Mouse (Mus musculus) layer of hippocampus, adult 18-20 months (tissue): Measurements from ENCODE around the gene Calhm5. TPM values are rescaled to one million over a fixed set of nuclear protein-coding genes. Genes with fewer than 3 reads are reported as not detected.

Experiments
- DNase-seq, 2 experiments: peaks; one replicate each; pipeline ENCODE4 v3.0.0; 2022; ENCODE audit warnings: low spot score in 2 of 2
- total RNA-seq, 2 experiments: library from RNA; stranded (reverse); gene quantifications; 2 replicates each; pipeline ENCODE4 v1.2.3; 2021

Gene Calhm5
- total RNA-seq, 2 experiments from 2014 or later: 4.0 to 4.1 TPM

DNA sequence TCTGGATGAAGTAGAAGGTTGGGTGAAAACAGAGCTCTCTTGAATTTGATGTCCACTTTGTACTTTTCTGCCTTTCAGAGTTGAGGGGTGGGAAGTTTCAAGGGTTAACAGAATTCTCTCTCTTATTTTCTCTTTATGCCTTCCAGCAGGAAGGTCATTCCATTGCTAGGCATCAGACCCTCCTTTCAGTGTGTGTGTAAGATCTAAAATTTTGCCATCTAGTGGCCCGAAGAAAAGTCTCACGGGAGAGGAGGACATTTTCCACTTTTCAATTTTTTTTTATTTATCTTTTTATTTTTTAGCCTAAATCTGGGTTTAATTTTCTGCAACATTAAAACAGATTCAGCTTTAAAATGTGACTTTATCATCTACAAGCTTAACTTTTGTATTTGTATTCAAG lies 24.7 kb downstream of the Calhm5 start:
- no peak for DNase-seq

DNA sequence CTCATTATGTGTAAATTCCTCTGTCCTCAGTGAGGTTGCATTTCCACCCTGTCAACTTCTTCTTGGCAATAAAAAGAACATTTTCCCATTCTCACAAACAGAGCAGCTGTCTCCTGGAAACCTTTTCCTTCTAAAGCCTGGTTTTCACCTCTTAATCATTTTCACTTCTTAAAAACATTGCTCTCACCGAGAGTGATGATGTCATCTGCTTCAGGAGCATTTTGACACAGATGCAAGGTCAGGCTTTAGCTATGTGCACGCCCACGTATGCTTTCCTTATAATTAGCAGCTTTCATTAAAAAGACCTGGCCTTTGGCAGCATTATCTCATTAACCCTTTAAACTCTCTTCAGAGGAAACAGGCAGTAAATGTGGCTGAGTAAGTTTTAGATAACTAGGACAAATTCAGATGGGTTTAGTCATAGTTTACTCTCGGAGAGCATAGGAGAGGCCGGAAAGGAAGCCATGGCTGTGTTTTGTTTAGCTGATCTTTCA lies 25.3 kb downstream of the Calhm5 start:
- DNase-seq: no peak

DNA sequence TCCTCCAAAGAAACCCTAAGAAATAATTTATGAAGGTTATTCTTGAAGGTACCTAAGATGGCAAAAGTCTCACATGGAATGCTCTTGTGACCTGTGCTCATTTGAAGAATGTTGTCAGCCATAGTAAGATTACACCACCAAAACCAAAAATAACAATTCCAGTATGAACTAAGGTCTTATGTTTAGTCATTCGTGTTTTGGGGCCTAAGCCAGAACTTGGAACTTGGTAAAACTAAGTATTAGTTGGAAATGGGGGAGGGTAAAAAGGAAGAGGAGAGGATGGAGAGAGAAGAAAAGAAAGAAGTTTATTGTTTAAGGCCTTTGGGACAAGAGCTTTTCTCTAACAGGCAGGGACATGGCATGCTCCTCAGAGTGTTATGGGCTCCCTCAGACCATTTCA lies 26.7 kb downstream of the Calhm5 start:
- DNase-seq: no peak

DNA sequence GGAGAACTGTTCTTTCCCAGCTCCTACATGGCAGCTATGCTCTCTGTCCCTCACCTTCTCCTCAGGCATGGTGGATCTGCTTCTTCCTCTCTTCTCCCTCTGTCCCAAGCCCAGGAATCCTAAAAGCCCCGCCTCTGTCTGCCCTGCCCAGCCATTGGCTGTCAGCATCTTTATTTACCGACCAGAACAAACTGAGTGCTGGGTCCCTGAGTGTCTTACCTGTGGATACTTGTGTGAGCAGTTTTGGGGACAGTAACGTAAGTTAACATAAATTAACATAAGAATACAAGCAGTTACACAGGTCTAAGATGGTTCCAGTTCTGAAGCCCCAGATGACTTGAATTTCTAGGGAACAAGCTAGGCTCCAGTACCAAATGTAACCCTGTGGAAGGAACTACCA lies 29.7 kb downstream of the Calhm5 start:
- DNase-seq: no peak

DNA sequence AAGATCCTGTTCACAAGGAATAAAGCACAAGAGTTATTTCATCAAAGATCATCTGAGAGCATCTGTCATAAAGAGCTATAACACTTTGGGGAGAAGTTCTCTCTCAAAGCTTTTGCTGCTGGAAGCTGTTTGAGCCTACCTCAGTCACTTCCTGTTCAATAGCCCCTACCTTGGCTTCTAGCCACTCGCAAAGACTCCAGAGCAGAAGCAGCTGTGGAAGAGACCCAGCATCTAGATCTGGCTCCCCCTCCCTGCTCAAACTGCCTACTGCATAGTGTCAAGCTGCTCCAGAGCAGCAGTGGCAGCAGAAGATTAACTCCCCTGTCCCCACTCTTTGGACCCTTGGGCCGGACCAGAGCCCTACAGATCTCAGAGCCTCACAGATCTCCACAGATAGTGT lies 42.3 kb downstream of the Calhm5 start:
- no peak for DNase-seq

DNA sequence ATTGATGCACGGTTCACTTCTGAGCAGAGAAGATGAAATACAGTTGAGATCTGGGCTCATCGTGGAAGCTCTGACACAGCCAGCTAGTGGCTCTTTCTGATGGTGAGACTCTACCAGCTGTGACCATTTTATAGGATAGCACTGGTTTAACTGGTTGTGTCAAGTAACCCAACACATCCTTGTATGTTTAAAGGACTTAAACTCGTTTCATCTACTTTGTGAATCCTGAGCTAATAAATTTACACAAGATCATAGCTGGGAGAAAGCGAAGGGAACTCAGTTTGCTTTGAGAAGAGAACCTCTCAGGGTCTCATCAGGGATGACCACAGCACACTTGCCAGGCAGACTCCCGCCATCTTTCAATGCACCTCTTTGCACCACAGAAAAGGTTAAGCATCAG lies 52.1 kb downstream of the Calhm5 start, which contains the start of gene Calhm4:
Gene Calhm4, minus strand, starts transcription at position 101 of the 400 bp plus-strand sequence.
- DNase-seq: no peak

Other genes starting within 250 kb of the Calhm5 start
- not detected for gene Sult3a1, start 238.8 kb downstream of the Calhm5 start, total RNA-seq
- 1 to 10 TPM; 5.1 to 5.5 TPM for gene Rsph4a, start 191.4 kb downstream of the Calhm5 start, total RNA-seq
- gene Zup1, start 145.2 kb downstream of the Calhm5 start, total RNA-seq: 10 to 100 TPM; 13.7 to 15.3 TPM
- 100 to 1,000 TPM; 101 to 103 TPM for gene Rwdd1, start 76.9 kb downstream of the Calhm5 start, total RNA-seq
- gene Trappc3l, start 58.9 kb downstream of the Calhm5 start, total RNA-seq: under 1 TPM in 1 of 2 experiments, not detected in 1; 0.64 TPM
- not detected for gene Calhm4, start 52.2 kb downstream of the Calhm5 start, total RNA-seq
- gene Calhm6, start 31.5 kb upstream of the Calhm5 start, total RNA-seq: not detected
- 1 to 10 TPM; 4.9 to 5.6 TPM for gene Dse, start 111.2 kb upstream of the Calhm5 start, total RNA-seq
- gene Tspyl1, start 185.7 kb upstream of the Calhm5 start, total RNA-seq: 100 to 1,000 TPM; 177 to 179 TPM
- gene Tspyl4, start 200.9 kb upstream of the Calhm5 start, total RNA-seq: 100 to 1,000 TPM; 378 TPM